Mouse (Mus musculus) embryo, embryonic 11 days (tissue): ENCODE measurements around the gene Spag7.

Source experiments
- DNase-seq: peaks from one replicate; pipeline ENCODE4 v3.0.0-alpha.2; 2015

Spag7 gene

DNA sequence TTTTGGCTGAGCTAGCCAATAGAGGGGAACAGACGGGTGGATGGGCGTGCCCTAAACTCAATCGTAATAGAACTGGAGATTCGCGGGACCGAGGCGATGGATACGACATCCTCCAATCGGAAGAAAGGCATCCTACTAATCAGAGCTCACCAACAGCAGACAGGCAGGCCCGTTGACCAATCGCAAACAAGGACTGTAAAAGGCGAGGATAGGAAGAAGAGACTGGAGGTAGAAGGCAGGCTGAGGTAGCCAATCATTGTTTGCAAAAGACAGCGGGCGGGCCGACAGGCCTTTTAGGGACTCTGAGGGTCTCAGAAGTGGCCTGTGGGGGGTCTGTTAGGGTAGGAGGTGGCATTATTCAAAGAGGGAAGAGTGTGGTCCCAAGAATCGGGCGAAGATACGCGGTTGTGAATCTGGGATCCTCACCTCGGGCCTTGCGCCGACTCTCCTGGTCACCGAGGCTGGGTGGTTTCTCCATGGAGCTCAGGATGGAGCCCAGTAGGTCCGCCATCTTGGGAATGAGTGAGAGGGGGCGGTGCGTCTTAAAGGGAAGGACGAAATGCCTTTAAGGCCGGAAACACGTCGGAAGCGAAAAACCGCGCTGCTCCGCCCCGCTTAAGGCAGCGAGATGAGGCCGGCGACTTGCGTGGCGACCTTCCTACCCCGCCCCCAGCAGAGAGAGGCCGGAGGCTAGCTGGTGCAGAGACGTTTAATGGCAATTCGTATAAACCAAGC is at the start of gene Spag7:
Gene Spag7 (minus strand): TSS at position 646 of the 735 bp plus-strand sequence.
- DNase-seq, result peak; percentile 97

DNA sequence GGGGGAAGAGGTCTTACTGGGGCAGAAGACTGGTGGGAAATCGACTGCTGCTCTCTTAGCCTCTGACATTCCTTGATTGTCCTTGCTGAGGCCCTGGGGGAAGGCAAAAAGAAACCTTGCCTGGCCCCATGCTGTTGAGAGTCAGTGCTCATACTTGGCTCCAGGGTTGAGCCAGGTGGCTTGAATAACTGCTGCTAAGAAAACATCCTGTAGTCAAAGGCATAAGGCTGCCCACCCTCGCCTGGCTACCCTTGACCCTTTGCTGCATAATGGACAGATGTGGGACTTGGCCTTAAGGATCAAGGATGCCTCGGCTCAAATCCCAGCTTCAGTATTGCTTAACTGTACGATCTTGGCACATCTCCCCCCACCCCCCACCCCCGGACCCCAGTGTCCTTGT is 49.3 kb upstream of the Spag7 start:
- DNase-seq, result no peak

DNA sequence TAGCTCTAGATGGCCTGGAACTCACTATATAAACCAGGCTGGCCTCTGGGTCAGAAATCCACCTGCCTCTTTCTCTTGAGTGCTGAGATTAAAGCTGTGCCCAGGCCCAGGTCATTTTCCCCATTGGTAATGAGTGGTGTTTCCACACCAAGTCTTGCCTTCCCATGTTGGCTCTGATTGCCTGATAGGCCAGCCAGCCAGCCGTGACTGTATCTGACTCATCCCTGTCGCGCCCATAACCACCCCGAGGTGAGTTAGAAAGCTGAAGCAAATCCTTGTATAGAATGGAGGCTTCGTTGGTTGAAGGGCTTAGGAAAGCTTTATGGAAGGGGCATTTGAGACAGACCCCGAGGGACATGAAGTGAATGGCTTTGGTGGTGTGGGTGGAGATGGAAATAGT is 46.6 kb upstream of the Spag7 start:
- DNase-seq, result no peak

DNA sequence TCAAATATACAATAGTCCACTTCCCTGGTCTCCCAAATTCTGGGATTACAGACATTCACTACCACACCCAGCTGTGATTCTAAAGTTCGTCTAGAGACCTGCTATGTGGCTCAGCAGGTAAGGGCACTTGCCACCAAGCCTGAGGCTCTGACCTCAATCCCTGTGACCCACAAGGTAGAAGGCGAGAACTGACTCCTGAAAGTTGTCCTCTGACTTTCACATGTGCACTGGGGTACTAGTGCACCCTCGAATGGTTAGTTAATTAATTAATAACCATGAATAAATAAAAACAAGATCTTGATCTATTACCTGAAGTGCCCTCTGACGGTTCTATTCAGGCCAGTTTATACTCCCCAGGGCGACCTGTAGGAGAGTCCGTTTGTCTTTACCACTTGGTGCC is 44.0 kb upstream of the Spag7 start:
- no peak for DNase-seq

DNA sequence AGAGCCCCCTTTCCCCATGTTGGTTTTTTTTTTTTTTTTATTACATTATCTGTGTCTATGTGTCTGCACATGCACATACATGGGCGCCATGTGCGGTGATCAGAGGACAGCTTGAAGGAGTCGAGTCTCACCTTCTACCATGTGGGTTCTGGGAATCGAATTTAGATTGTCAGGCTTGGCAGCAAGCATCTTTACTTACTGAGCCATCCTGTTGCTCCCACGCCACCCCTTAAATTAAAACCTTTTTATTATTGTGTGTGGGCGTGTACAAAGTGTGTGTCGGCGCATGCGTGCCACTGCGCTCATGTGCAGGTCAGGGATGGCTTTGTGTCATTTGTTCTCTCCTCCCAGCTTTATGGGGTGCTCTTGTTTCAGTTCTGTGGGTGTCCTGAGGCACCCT is 41.8 kb upstream of the Spag7 start:
- no peak for DNase-seq

DNA sequence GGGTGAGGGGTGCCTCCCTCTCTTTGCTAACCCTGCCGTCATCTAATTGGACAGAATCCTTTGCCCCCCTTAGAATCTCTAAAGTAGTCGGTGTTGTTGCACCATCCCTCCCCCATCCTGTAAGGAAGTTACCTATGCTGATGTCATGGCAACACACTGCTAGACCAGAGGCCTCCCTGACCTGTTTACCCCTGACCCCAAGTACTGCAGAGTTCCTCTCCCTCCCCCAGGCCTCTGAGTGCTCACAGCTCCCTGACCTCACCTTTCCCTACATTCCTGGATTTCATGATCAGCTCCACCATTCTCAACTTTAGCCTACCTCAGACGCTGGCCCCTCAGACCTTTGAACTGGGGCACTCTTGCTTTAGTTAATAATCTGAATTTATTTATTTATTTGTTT is 36.9 kb upstream of the Spag7 start:
- no peak for DNase-seq

DNA sequence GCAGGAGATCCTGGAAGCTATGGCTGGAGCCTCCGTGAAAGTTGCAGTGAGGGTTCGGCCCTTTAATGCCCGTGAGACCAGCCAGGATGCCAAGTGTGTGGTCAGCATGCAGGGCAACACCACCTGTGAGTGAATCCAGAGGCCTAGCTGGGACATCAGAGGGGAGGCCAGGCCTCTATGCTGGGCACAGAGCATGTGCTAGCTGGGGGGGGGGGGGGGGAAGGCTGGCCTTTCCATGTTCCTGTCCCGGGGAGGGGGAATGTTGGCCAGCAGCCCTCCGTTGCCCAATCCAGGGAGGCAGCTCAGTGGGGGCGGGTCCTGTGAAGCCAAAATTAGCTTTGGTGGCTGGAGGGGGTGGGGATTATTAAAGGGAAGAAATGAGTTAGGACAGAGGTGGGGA is 33.6 kb upstream of the Spag7 start:
- no peak for DNase-seq

DNA sequence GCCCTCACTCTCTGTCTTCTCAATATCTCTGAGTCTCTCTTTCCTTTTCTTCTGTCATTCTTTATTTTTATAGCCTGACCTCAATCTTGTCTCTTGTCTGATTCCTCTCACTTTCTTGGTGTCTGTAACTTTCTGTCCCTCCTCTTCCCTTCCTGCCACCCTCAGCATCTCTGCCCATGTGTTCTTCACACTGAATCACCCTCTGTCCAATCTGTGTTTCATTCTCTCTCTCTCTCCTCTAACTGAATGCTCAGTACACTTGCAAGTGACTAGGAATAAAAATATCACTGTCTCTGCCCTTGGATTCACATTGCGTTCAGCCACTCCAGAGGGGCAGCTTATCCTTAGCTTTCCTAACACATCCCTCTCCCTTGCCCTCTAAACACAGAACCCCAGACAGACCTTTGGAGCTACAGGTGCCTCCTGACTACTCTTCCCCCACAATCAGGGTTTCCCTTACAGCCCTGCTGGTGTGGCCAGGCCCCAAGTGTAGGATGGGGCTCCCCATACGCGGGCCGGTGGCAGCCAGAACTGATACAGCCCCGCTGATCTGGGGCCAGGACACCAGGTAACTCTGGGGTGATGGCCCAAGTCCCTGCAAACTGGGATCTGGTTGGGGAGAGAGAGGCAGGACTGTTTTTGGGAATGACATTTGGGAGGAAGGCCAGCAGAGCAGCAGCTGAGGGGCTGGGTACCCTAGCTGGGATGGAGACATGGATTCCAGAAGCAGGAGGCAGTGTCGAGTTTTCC is 32.9 kb upstream of the Spag7 start:
- no peak for DNase-seq

DNA sequence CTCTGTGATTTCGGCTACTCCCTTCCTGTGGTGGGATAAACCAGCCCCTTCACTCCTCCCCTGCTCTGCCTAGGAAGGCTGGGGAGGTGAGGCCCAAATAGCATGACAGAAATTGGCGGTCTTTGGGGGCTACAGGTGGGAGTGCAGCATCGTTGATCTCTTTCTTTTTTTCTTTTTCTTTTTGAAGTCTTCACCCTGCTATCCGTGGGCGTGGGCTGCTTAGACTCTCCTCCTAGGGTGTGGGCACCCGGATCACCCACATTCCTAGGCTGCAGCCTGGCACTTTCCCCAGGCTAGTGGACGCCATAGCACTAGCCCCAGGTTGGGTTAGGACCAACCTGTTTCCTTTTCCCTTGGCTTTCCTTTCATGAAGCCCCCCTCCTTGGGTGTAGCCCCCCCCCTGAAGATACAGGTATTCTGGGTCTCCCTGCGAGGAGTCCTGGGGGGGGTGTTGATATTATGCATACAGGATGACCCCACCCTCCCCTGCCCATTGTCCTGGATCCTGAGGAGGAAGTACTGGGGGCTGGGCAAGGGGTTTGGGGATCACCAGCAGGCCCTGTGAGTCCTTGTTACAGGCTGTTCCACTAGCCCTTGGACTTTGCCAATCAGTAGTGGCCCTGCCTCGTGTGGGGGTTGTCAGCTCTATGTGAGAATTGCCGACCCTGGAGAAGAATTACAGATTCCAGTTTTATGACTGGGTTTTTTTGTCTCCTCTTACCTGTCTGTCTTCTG is 32.2 kb upstream of the Spag7 start:
- DNase-seq, result no peak

DNA sequence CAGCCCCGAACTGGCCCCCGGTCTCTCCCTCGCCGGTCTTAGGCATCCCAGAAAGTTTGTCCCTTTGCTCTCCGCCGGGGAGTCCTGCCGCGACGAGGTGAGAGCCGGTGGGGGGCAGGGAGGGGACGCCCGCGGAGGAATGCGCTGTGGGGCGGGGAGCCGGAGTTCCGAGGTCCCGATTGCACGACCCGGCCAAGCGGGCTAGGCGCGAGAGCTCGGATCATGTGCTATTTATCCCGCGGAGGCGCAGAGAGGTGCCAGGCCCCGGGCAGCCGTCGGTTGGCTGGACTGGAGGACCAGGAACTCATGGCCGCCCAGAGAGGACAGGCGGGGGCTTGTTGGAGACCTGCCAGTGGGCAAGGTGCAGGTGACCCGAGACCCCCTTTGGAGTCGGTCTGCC is 31.4 kb upstream of the Spag7 start:
- peak; percentile 64 for DNase-seq

DNA sequence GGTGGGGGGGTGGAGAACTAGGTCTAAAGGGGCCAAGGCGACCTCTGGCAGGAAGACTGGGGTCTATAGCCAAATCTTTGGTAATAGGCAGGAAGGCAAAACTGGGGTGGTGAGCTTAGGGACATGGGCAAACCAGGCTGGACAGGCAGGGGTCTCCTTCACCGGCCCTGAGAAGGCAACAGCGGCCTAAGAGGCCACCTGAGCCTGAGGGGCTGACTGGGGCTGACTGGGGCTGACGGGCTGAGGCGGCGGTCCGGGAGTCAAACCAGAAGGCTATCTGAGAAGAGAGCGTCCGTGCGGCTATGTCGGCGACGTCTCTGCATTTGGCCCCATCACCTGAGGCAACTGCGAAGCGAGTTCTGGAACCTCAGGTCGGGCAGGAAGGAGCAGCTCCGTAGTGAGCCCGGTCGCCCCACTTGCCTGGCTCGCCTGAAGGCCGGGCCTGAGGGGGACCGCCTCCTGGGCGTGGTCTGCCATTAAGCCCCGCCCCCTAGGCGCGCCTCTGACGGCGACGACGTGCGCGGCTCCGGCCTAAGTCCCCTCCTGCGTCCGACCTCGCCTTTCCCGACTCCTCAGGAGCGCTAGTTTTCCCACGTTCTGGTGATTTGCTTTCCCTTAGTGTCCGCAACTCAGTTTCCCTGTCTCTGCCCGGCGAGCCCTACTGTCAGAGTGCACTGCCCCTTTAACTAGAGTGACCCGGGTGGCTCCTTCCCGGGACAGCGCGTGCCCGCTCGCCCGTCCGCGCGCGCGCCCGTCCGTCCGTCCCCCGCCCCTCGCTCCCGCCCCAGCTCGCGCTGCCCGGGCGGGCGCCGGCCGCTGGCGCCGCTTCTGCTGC is 30.7 kb upstream of the Spag7 start, which contains the start of the genes Inca1 and Kif1c:
Gene Inca1 (minus strand): TSS at position 434 of the 835 bp plus-strand sequence.
Gene Kif1c (plus strand): TSS at position 827 of the 835 bp plus-strand sequence.
- peak; percentile 93 for DNase-seq

DNA sequence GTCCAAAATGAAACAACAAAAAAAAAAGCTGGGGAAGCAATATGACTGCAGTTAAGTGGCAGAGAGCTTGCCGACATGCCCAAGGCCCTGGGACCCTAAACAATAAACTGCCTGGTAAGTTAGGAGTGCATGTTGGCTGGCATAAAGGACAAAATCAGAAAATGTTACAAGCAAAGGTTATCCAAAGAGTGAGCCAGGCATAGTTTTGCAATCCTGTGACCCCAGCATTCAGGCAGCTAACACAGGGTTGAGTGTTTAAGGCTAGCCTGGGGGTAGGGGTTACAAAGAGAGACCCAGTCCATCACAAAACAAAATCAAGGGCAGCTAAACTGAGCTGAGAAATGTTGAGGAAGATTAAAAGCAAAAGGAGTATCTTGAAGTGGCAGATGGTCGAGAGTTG is 29.8 kb upstream of the Spag7 start:
- no peak for DNase-seq

DNA sequence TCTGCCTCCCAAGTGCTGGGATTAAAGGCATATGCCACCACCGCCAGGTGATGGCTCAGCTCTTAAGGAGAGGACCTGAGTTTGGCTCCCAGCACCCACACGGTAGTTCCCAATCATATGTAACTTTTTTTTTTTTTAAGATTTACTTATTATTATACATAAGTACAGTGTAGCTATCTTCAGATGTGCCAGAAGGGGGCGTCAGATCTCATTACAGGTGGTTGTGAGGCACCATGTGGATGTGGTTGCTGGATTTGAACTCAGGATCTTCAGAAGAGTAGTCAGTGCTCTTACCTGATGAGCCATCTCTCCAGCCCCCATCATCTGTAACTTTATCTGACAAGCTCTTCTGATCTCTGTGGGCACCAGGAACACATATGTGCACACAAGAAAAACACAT is 28.2 kb upstream of the Spag7 start:
- DNase-seq, result no peak

DNA sequence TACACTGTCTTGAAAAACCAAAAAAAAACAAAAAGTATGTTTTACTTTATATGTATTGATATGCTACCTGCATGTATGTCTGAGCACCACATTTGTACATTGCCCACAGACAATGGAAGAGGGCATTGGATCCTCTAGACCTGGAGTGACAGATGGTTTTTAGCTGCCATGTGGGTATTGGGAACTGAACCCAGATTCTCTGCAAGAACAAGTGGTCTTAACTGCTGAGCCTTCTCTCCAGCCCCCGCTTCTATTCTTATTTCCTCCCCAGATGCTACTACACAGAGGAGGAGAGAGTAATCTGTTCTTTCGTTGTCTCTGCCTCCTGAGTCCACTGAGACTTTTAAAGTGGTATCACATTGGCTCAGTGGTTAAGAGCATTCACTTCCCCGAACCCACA is 24.3 kb upstream of the Spag7 start:
- no peak for DNase-seq

DNA sequence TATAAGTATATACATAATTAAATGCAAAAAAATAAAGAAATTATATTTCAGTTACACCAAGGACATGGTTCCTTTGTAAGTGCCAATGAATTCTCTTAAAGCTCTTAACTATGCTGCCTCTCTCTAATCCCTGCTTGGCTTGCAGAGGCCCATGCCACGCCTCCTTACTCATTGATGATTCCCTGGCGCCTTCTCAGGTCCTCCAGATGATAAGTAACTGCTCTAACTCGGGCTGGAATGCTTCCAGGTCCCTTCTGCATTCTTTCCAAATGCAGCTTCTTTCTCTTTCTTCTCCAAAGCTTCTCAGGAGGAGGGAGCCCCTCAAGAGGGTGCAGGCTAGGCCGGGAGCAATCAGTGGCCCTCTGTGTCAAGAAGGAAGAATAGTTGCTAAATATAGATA is 20.4 kb upstream of the Spag7 start:
- no peak for DNase-seq

DNA sequence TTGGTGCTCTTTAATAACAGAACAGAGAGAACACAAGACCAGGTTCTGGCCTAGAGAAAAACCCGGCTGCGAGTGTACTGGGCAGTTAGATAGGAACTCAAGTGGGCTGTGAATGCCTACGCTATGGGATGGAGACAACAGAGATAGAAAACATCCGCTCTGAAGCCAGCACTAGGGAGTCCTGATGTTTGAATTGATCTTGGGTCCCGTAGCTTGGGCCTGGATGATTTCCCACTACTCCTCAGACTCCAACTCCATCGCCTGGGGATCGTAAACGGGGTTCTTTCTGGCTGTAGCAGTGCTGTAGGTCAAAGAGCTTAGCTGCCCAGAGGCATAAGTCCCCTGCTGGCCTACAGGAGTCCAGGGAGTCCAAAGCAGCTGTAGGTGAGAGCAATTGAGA is 19.2 kb upstream of the Spag7 start:
- DNase-seq, result no peak

DNA sequence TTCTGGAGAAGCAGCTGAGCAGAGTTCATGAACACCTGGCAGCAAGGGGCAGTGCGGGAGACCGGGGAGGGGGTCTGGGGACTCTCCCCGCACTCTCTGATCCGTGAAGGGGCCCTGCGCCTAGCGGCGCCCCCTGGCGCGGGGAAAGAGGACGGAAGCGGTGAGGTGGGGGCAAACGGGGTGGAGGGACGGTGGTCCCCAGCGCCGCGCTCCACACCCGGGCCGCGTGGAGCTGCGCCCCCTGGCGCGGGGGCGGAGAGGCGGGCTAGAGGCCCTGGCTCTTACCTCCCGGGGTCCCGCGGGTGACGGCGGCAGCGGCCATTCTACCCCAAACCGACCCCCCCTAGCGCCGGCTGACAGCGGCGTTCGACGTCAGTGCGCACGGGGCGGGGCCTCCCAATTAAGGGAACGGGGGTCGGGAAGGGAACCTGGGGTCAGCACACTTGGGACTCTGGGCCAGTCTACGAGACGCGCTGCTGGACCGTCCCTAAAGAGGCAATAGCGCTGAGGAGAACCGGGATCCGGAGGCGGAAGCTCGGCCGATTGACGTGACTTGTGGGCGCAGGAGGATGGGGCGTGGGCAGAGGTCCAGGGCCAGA is 18.5 kb upstream of the Spag7 start, which contains the start of gene Camta2:
Gene Camta2 (minus strand): TSS at position 505 of the 599 bp plus-strand sequence.
- peak; percentile 94 for DNase-seq

DNA sequence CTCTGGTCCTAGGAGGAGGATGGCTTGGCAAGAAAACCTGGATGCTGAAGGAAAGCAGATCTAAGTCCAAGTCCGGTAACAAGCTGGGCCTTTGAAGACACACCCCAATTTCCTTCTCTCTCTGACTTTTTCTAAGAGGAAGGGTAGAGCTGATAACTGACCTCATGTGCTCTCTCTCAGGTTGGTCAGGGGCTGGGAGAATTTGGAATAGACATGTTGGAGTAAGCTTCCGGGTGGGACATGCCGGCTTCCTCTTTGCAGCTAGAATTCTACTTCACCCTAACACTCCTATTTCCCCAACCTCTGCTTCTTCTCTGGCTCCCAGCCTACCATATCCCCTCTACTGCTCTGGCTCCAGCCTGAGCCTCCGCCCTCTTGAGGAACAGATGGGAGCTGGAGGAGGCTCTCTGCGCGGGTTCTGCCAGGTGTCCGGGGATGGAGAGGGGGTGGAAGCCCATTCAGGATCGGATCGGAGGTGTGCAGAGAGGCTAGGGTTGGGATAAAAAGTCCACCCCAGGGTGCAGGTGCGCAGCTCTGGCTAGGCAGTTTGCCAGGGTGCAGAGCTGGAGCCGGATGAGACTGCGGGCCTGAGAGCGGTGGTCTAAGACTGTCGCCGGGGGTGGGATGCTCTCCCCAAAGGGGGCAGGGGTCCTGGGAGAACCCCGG is 17.8 kb upstream of the Spag7 start:
- peak; percentile 64 for DNase-seq

DNA sequence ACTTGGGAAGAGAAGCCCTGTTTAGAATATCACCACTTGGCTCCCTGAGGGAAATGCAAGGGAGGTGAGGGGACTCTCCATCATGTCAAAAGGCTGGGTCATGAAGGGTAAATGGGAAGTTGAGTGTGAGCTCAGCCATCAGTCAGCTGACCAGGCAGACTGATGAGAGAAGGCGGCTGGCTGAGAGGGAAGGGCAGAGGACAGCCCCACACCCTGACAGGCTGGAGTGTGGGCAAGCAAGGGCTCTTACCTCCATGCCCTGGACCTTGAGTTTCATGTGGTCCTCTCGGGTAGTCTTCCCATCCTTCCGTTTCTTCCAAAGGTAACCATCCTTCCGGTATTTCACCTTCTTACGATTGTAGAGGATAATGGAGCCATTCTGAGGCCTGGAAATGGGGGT is 14.4 kb upstream of the Spag7 start:
- DNase-seq, result no peak

DNA sequence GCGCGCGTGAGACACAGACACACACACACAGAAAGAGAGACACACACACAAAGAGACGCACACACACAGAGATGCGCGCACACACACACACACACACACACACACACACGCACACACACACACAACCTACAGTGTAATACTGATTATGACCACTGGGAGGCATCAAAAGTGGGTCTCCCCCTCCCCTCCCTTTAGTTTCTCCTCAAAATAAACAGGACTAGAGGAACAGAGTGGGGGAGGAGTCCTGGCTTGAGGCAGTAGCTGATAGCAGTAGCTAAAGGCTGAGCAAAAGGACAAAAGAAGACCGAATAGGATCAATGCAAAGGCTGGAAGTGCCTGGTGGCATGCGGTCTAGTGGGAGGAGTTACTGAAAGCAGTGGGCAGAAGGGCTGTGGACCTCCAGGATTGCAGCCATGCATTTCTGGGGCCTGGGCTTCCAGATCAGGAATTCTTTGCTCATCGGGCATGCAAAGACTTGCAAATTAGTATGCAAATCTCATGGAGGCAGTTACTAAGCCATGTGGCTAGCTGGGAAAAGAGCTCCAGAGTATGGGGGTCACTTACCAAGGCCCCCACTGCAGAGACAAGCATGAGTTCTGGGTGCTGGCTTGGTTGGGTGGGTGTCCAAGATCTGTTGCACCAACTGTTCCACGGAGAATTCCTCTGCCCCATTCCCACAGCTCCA is 12.8 kb upstream of the Spag7 start:
- peak; percentile 86 for DNase-seq

DNA sequence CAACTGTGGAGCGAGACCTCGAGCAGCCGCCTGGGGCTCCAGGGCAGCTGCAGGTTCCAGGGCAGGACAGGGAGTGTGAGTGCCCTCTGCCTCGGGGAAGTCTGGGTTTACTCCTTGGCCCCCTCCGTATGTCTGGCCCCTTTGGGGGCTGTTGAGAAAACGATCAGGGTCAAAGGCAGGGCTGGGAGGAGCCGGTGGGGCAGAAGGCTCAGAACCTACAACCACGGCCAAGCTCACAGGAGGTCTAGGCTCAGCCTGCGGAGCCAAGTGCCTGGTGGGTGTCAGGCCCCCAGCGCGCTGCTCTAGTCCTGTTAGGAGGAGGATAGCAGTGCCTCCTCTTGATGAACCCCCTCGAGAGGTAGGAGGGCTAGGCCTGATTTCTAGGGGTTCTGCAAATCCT is 12.0 kb upstream of the Spag7 start:
- no peak for DNase-seq
